Mouse (Mus musculus) urinary bladder, postnatal 4 days (tissue): Measurements from ENCODE around the gene Slc22a3.

Experiments used
- DNase-seq, 2 experiments: peaks; one replicate each; pipeline ENCODE4 v3.0.0; 2021 to 2022; ENCODE audit warnings: low spot score in 2 of 2

Gene Slc22a3

GRCm38 (mm10) chr17:12468745-12469144, 38.8 kb downstream of the Slc22a3 start:
- no peak for DNase-seq

GRCm38 (mm10) chr17:12467642-12468041, 39.9 kb downstream of the Slc22a3 start:
- DNase-seq = no peak

- no peak for DNase-seq
Observed at GRCm38 (mm10) chr17:12466501-12467000, 41.0 kb downstream of the Slc22a3 start.

- no peak for DNase-seq
Observed at GRCm38 (mm10) chr17:12461168-12461567, 46.3 kb downstream of the Slc22a3 start.

GRCm38 (mm10) chr17:12455143-12455790, 52.2 kb downstream of the Slc22a3 start:
- no peak for DNase-seq

GRCm38 (mm10) chr17:12453691-12454090, 53.8 kb downstream of the Slc22a3 start:
- DNase-seq = no peak

GRCm38 (mm10) chr17:12452862-12453531, 54.5 kb downstream of the Slc22a3 start:
- DNase-seq = no peak

- DNase-seq = no peak
Observed at GRCm38 (mm10) chr17:12451234-12451633, 56.3 kb downstream of the Slc22a3 start.

GRCm38 (mm10) chr17:12444561-12444960, 62.9 kb downstream of the Slc22a3 start:
- DNase-seq = no peak

- DNase-seq = no peak
Observed at GRCm38 (mm10) chr17:12437771-12438170, 69.7 kb downstream of the Slc22a3 start.

GRCm38 (mm10) chr17:12431707-12432106, 75.8 kb downstream of the Slc22a3 start:
- DNase-seq = no peak

- DNase-seq = no peak
Observed at GRCm38 (mm10) chr17:12428369-12428768, 79.1 kb downstream of the Slc22a3 start.

- DNase-seq = no peak
Observed at GRCm38 (mm10) chr17:12427156-12427555, 80.3 kb downstream of the Slc22a3 start.

- no peak for DNase-seq
Observed at GRCm38 (mm10) chr17:12422143-12422542, 85.4 kb downstream of the Slc22a3 start.

GRCm38 (mm10) chr17:12420886-12421574, 86.5 kb downstream of the Slc22a3 start:
- DNase-seq = no peak

- no peak for DNase-seq
Observed at GRCm38 (mm10) chr17:12419491-12420079, 87.9 kb downstream of the Slc22a3 start.

- DNase-seq = peak; percentile 65 to 82
Observed at GRCm38 (mm10) chr17:12416250-12416895, 91.1 kb downstream of the Slc22a3 start.

GRCm38 (mm10) chr17:12415741-12416140, 91.8 kb downstream of the Slc22a3 start:
- no peak for DNase-seq

GRCm38 (mm10) chr17:12415031-12415735, 92.3 kb downstream of the Slc22a3 start:
- DNase-seq = no peak

- DNase-seq = no peak
Observed at GRCm38 (mm10) chr17:12412891-12413237, 94.6 kb downstream of the Slc22a3 start.

- no peak for DNase-seq
Observed at GRCm38 (mm10) chr17:12412181-12412890, 95.2 kb downstream of the Slc22a3 start.
